Mouse (Mus musculus) forebrain, embryonic 11.5 days (tissue): Measurements from ENCODE around the gene Egr4. TPM values are rescaled to one million over a fixed set of nuclear protein-coding genes. Genes with fewer than 3 reads are reported as not detected.

Source experiments
- ATAC-seq: fragments of 200-750 bp; cut with Nextera tagmentation; replicated peaks from 2 replicates; pipeline ENCODE4 v1.8.0; 2017; ENCODE audit warnings: moderate TSS enrichment; ENCODE audit not compliant: low FRiP score
- DNase-seq: peaks from one replicate; pipeline ENCODE4 v3.0.0-alpha.2; 2017; ENCODE audit warnings: low spot score
- H3K27ac ChIP-seq: fragments of 300-500 bp; sonication (generic); 2 replicates; pipeline ENCODE4 v1.5.1; 2014; ENCODE audit warnings: low read depth, low read length
- H3K27me3 ChIP-seq: fragments of 300-500 bp; sonication (generic); 2 replicates; pipeline ENCODE4 v1.6.1; 2014; ENCODE audit warnings: mild to moderate bottlenecking, low read length, mixed read lengths; ENCODE audit not compliant: control insufficient read depth, insufficient read depth
- H3K36me3 ChIP-seq: fragments of 300-500 bp; sonication (generic); 2 replicates; pipeline ENCODE4 v1.6.1; 2014; ENCODE audit warnings: mild to moderate bottlenecking, low read length, moderate library complexity, mixed read lengths; ENCODE audit not compliant: control insufficient read depth, insufficient read depth
- H3K4me1 ChIP-seq: fragments of 300-500 bp; sonication (generic); replicated peaks from 2 replicates; pipeline ENCODE4 v1.6.1; 2014; ENCODE audit warnings: low read length, mixed read lengths; ENCODE audit not compliant: control insufficient read depth, insufficient read depth
- H3K4me2 ChIP-seq: fragments of 300-500 bp; sonication (generic); 2 replicates; pipeline ENCODE4 v1.6.1; 2014; ENCODE audit warnings: low read depth, mild to moderate bottlenecking, low read length, moderate library complexity, mixed read lengths; ENCODE audit not compliant: severe bottlenecking
- H3K4me3 ChIP-seq: fragments of 300-500 bp; sonication (generic); 2 replicates; pipeline ENCODE4 v1.5.1; 2014; ENCODE audit warnings: low read depth, low read length
- H3K9ac ChIP-seq: fragments of 300-500 bp; sonication (generic); 2 replicates; pipeline ENCODE4 v1.6.1; 2014; ENCODE audit warnings: low read length
- H3K9me3 ChIP-seq: fragments of 300-500 bp; sonication (generic); 2 replicates; pipeline ENCODE4 v1.6.1; 2016; ENCODE audit warnings: low read length, mixed read lengths; ENCODE audit not compliant: control insufficient read depth
- WGBS: fragments of 180-500 bp; shearing (Covaris S2); extraction: QIAGEN DNeasy Blood & Tissue Kit; methylation state at CpG from one replicate; pipeline ENCODE4 v1.1.7; 2014; 5-methylcytosine and 5-hydroxymethylcytosine counted together
- polyA plus RNA-seq: library from polyadenylated mRNA; unstranded; fragments of >200 nt; fragmentation: Nextera tagmentation; extraction: Ambion mirVana; gene quantifications from 2 replicates; pipeline ENCODE4 v1.2.1, GENCODE M21; 2014

Egr4 gene
- polyA plus RNA-seq: not detected in 2 replicates

- no peak within 1 kb of the TSS for H3K27ac ChIP-seq
- ATAC-seq (peak; percentile 67), DNase-seq (peak; percentile 76)
- H3K9me3 ChIP-seq: no peaks in the 10 kb centered on the region
- peak within 1 kb of the TSS; percentile 35 for H3K4me3 ChIP-seq
- H3K4me1 ChIP-seq: peaks cover 20% of the 10 kb centered on the region
- no peaks in the 10 kb centered on the region for H3K36me3 ChIP-seq
- peak within 1 kb of the TSS; percentile 68 for H3K4me2 ChIP-seq
- H3K9ac ChIP-seq: no peak within 1 kb of the TSS
- under 1% methylated on average over 35 of the region's 38 CpGs for WGBS
- peaks cover 51% of the 10 kb centered on the region for H3K27me3 ChIP-seq
Observed at GRCm38 (mm10) chr6:85513531-85513910, at the start of gene Egr4. Gene Egr4, minus strand, starts transcription at chr6:85513589.

GRCm38 (mm10) chr6:85562374-85562773 is 49.0 kb upstream of the Egr4 start:
- no peaks in the 10 kb centered on the region for H3K36me3 ChIP-seq
- H3K9ac ChIP-seq: no peak overlapping the region
- no peak for DNase-seq
- no peak overlapping the region for H3K4me3 ChIP-seq
- 53% methylated on average over 1 of the region's 1 CpGs for WGBS
- no peaks in the 10 kb centered on the region for H3K4me1 ChIP-seq
- H3K27ac ChIP-seq: no peak overlapping the region
- H3K27me3 ChIP-seq: no peaks in the 10 kb centered on the region
- no peaks in the 10 kb centered on the region for H3K9me3 ChIP-seq
- H3K4me2 ChIP-seq: no peak overlapping the region
- no peak for ATAC-seq

GRCm38 (mm10) chr6:85547642-85548041 is 34.3 kb upstream of the Egr4 start:
- H3K9ac ChIP-seq: no peak overlapping the region
- no peaks in the 10 kb centered on the region for H3K4me1 ChIP-seq
- H3K9me3 ChIP-seq: no peaks in the 10 kb centered on the region
- H3K27ac ChIP-seq: no peak overlapping the region
- H3K4me3 ChIP-seq: no peak overlapping the region
- H3K4me2 ChIP-seq: no peak overlapping the region
- WGBS: 89% methylated on average over 5 of the region's 5 CpGs
- H3K36me3 ChIP-seq: no peaks in the 10 kb centered on the region
- H3K27me3 ChIP-seq: no peaks in the 10 kb centered on the region
- no peak for ATAC-seq
- no peak for DNase-seq

GRCm38 (mm10) chr6:85544251-85544881 is 31.0 kb upstream of the Egr4 start:
- H3K36me3 ChIP-seq: no peaks in the 10 kb centered on the region
- H3K9me3 ChIP-seq: no peaks in the 10 kb centered on the region
- WGBS: 73% methylated on average over 13 of the region's 13 CpGs
- no peak overlapping the region for H3K9ac ChIP-seq
- ATAC-seq (no peak), DNase-seq (no peak)
- no peak overlapping the region for H3K4me2 ChIP-seq
- no peak overlapping the region for H3K27ac ChIP-seq
- no peaks in the 10 kb centered on the region for H3K4me1 ChIP-seq
- no peaks in the 10 kb centered on the region for H3K27me3 ChIP-seq
- no peak overlapping the region for H3K4me3 ChIP-seq

GRCm38 (mm10) chr6:85543351-85544175 is 30.2 kb upstream of the Egr4 start:
- Histone ChIP-seq H3K9me3 (no peaks in the 10 kb centered on the region), H3K9ac (no peak overlapping the region), H3K4me3 (no peak overlapping the region), H3K4me2 (no peak overlapping the region), H3K36me3 (no peaks in the 10 kb centered on the region), H3K27ac (no peak overlapping the region), H3K27me3 (no peaks in the 10 kb centered on the region), H3K4me1 (no peaks in the 10 kb centered on the region)
- DNase-seq (no peak), ATAC-seq (no peak)
- WGBS: 76% methylated on average over 10 of the region's 10 CpGs

- Histone ChIP-seq H3K9me3 (no peaks in the 10 kb centered on the region), H3K27ac (no peak overlapping the region), H3K36me3 (no peaks in the 10 kb centered on the region), H3K27me3 (no peaks in the 10 kb centered on the region), H3K4me2 (no peak overlapping the region), H3K4me3 (no peak overlapping the region), H3K4me1 (no peaks in the 10 kb centered on the region), H3K9ac (no peak overlapping the region)
- no peak for ATAC-seq
- 75% methylated on average over 2 of the region's 2 CpGs for WGBS
- DNase-seq: no peak
Observed at GRCm38 (mm10) chr6:85522825-85523224, 9.4 kb upstream of the Egr4 start.

- no peak for ATAC-seq
Observed at GRCm38 (mm10) chr6:85522026-85522425, 8.6 kb upstream of the Egr4 start.

GRCm38 (mm10) chr6:85518091-85518693 is 4.8 kb upstream of the Egr4 start:
- ATAC-seq (no peak), DNase-seq (peak; percentile 49)
- Histone ChIP-seq H3K9ac (no peak overlapping the region), H3K4me2 (no peak overlapping the region), H3K4me1 (peaks cover 4% of the 10 kb centered on the region), H3K9me3 (no peaks in the 10 kb centered on the region), H3K4me3 (no peak overlapping the region), H3K36me3 (no peaks in the 10 kb centered on the region), H3K27ac (no peak overlapping the region), H3K27me3 (peaks cover 17% of the 10 kb centered on the region)
- 61% methylated on average over 5 of the region's 5 CpGs for WGBS

More at GRCm38 (mm10) chr6:85522026-85522425, 8.6 kb upstream of the Egr4 start:
- Histone ChIP-seq H3K4me3 (no peak overlapping the region), H3K9ac (no peak overlapping the region), H3K4me1 (no peaks in the 10 kb centered on the region), H3K27me3 (no peaks in the 10 kb centered on the region), H3K9me3 (no peaks in the 10 kb centered on the region), H3K36me3 (no peaks in the 10 kb centered on the region), H3K4me2 (no peak overlapping the region), H3K27ac (no peak overlapping the region)
- no peak for DNase-seq
- WGBS: 87% methylated on average over 5 of the region's 5 CpGs
